Mouse (Mus musculus) embryonic facial prominence, embryonic 13.5 days (tissue): ENCODE measurements around the gene Pds5a. TPM values are rescaled to one million over a fixed set of nuclear protein-coding genes. Genes with fewer than 3 reads are reported as not detected.

ENCODE experiments used
- ATAC-seq: fragments of 200-750 bp; cut with Nextera tagmentation; 2 replicates; pipeline ENCODE4 v1.8.0; 2017; ENCODE audit warnings: low read depth; ENCODE audit not compliant: insufficient number of reproducible peaks, insufficient read depth, low FRiP score, low TSS enrichment
- H3K27ac ChIP-seq: fragments of 300-500 bp; sonication (generic); 2 replicates; pipeline ENCODE4 v1.5.1; 2015; ENCODE audit warnings: moderate library complexity, mild to moderate bottlenecking, inconsistent platforms
- H3K27me3 ChIP-seq: fragments of 300-500 bp; sonication (generic); 2 replicates; pipeline ENCODE4 v1.6.1; 2015; ENCODE audit warnings: mild to moderate bottlenecking, inconsistent platforms
- H3K36me3 ChIP-seq: fragments of 300-500 bp; sonication (generic); 2 replicates; pipeline ENCODE4 v1.6.1; 2015; ENCODE audit warnings: mild to moderate bottlenecking, inconsistent platforms
- H3K4me1 ChIP-seq: fragments of 300-500 bp; sonication (generic); 2 replicates; pipeline ENCODE4 v1.6.1; 2015; ENCODE audit warnings: inconsistent platforms
- H3K4me2 ChIP-seq: fragments of 300-500 bp; sonication (generic); 2 replicates; pipeline ENCODE4 v1.6.1; 2015; ENCODE audit warnings: moderate library complexity, mild to moderate bottlenecking, inconsistent platforms
- H3K4me3 ChIP-seq: fragments of 300-500 bp; sonication (generic); 2 replicates; pipeline ENCODE4 v1.5.1; 2015; ENCODE audit warnings: mild to moderate bottlenecking, inconsistent platforms
- H3K9ac ChIP-seq: fragments of 300-500 bp; sonication (generic); 2 replicates; pipeline ENCODE4 v1.6.1; 2015; ENCODE audit warnings: mild to moderate bottlenecking, inconsistent platforms
- H3K9me3 ChIP-seq: fragments of 300-500 bp; sonication (generic); 2 replicates; pipeline ENCODE4 v1.6.1; 2016; ENCODE audit warnings: inconsistent platforms
- WGBS: fragments of 180-500 bp; shearing (Covaris S2); methylation state at CpG from one replicate; pipeline ENCODE4 v1.1.7; 2015; ENCODE audit warnings: mixed read lengths; 5-methylcytosine and 5-hydroxymethylcytosine counted together
- polyA plus RNA-seq: library from polyadenylated mRNA; unstranded; fragments of >200 nt; fragmentation: Nextera tagmentation; extraction: Ambion mirVana; gene quantifications from 2 replicates; pipeline ENCODE4 v1.2.1, GENCODE M21; 2015

Pds5a gene
- polyA plus RNA-seq, 1 experiment from 2014 or later, result 80.2 TPM

GRCm38 (mm10) chr5:65613152-65613924, 84.7 kb downstream of the Pds5a start:
- no peak overlapping the region for H3K9ac ChIP-seq
- H3K4me3 ChIP-seq, result no peak overlapping the region
- no peak for ATAC-seq
- no peak overlapping the region for H3K4me2 ChIP-seq
- no peaks in the 10 kb centered on the region for H3K4me1 ChIP-seq
- H3K27ac ChIP-seq, result no peak overlapping the region
- no peaks in the 10 kb centered on the region for H3K9me3 ChIP-seq
- H3K27me3 ChIP-seq, result no peaks in the 10 kb centered on the region
- peaks cover 69% of the 10 kb centered on the region for H3K36me3 ChIP-seq
- 87% methylated on average over 9 of the region's 9 CpGs for WGBS

DNA sequence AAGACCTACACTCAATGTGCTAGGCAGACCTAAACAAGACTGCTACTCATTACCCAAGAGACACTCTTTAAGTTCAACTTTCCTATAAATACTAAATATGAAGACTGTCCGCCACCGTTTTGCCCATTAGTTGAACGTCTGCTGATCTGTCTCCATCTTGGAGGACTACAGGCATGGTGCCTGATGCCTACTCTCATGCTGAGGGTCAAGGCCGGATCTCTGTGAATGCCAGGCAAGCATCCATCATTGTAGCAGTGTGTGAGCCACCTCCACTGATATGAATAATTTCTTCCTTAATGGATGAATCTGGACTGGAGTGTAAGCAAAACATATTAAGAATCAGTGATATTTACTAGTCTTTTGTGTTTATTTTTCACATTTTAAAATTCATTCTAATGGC, 87.5 kb downstream of the Pds5a start:
- Histone ChIP-seq H3K9me3 (no peaks in the 10 kb centered on the region), H3K27ac (no peak overlapping the region), H3K36me3 (peaks cover 54% of the 10 kb centered on the region), H3K4me2 (no peak overlapping the region), H3K9ac (no peak overlapping the region), H3K4me3 (no peak overlapping the region), H3K27me3 (no peaks in the 10 kb centered on the region), H3K4me1 (no peaks in the 10 kb centered on the region)
- ATAC-seq, result no peak
- 88% methylated on average over 4 of the region's 4 CpGs for WGBS

DNA sequence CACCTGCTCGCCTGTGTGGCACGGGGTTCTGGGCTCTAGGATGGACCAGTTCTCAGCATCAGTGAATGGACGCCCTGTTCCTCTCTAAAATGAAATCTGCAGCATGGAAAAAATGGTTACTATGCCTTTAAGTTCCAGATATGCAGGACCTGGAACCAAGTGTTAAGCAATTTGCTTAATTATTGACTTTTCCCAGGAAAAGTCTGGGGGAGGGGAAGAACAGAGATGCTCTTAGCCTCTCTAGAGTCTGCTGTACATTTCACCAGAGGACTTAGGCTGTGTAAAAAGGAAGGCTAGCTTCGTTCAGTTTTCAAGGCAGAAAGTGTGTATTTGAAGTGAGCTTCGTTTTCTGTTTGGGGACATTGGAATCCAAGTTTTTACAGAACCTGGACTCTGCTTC, 88.3 kb downstream of the Pds5a start:
- H3K9ac ChIP-seq, result no peak overlapping the region
- H3K9me3 ChIP-seq, result no peaks in the 10 kb centered on the region
- H3K4me2 ChIP-seq, result no peak overlapping the region
- 87% methylated on average over 5 of the region's 5 CpGs for WGBS
- no peak overlapping the region for H3K27ac ChIP-seq
- H3K27me3 ChIP-seq, result no peaks in the 10 kb centered on the region
- no peaks in the 10 kb centered on the region for H3K4me1 ChIP-seq
- ATAC-seq, result no peak
- H3K4me3 ChIP-seq, result no peak overlapping the region
- H3K36me3 ChIP-seq, result peaks cover 47% of the 10 kb centered on the region

DNA sequence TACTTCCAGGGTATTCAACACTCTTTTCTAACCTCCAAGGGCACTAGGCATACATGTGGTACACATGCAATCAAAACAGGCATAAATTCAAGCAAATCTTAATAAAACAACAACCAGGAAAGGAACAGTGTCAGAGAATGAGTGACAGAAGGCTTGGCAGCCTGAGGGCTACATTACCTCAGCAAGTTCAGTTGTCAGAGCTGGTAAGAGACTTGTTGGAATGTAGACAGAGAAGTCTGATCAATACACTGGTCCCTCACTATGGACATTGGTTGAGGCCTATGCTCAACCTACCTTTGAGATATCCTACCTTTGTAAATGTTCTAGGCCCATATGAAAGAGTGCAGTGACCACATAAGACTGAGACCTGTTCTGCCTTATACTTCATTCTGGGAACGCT, 91.3 kb downstream of the Pds5a start:
- no peaks in the 10 kb centered on the region for H3K27me3 ChIP-seq
- H3K4me1 ChIP-seq, result no peaks in the 10 kb centered on the region
- no peak overlapping the region for H3K27ac ChIP-seq
- WGBS, result 95% methylated on average over 1 of the region's 1 CpGs
- peaks cover 29% of the 10 kb centered on the region for H3K36me3 ChIP-seq
- H3K4me2 ChIP-seq, result no peak overlapping the region
- H3K4me3 ChIP-seq, result no peak overlapping the region
- no peaks in the 10 kb centered on the region for H3K9me3 ChIP-seq
- no peak for ATAC-seq
- no peak overlapping the region for H3K9ac ChIP-seq

DNA sequence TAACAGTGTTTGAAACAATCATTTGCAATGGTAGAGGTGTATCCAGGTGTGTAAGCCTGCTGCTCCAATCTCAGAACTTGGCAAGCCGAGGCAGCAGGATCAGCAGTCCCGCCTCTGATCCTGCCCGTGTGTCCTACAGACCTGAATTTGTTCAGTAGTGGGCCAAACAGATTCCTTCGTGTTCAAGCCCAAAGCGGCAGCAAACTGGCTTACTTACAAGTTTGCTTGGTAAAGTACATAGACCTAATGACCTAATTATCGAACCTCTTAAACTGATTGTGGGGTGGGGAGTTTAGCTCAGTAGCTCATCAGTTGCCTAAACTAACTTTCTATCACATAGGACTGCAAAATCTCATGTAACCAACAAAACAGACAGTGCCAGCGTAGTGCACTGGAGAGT, 98.4 kb downstream of the Pds5a start:
- H3K4me2 ChIP-seq, result no peak overlapping the region
- peaks cover 39% of the 10 kb centered on the region for H3K36me3 ChIP-seq
- no peak for ATAC-seq
- 90% methylated on average over 7 of the region's 7 CpGs for WGBS
- no peaks in the 10 kb centered on the region for H3K27me3 ChIP-seq
- no peak overlapping the region for H3K9ac ChIP-seq
- no peak overlapping the region for H3K27ac ChIP-seq
- no peaks in the 10 kb centered on the region for H3K9me3 ChIP-seq
- no peaks in the 10 kb centered on the region for H3K4me1 ChIP-seq
- H3K4me3 ChIP-seq, result no peak overlapping the region

DNA sequence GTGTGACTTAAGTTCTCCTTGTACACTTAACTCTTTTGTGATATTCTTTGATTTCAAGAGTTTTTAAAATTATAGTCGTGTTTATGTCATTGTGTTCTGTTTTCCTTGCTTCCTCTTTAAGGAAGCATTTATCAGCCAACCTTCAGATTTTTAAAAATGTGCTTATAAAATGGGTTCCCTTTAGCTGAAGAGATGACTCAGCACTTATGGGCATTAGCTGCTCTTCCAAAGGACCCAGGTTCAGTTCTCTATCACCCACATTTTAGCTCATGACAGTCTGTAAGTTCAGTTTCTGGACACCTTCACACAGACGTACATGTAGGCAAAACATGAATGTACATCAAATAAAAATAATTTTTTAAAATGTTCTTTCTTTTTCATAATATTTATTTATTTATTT, 105.7 kb downstream of the Pds5a start:
- WGBS, result 91% methylated on average over 2 of the region's 2 CpGs
- Histone ChIP-seq H3K4me1 (no peaks in the 10 kb centered on the region), H3K4me2 (no peak overlapping the region), H3K27me3 (no peaks in the 10 kb centered on the region), H3K9ac (no peak overlapping the region), H3K9me3 (no peaks in the 10 kb centered on the region), H3K27ac (no peak overlapping the region), H3K4me3 (no peak overlapping the region), H3K36me3 (peaks cover 32% of the 10 kb centered on the region)
- ATAC-seq, result no peak

GRCm38 (mm10) chr5:65590199-65590598, 107.9 kb downstream of the Pds5a start:
- Histone ChIP-seq H3K4me3 (no peak overlapping the region), H3K4me2 (no peak overlapping the region), H3K27me3 (no peaks in the 10 kb centered on the region), H3K9ac (no peak overlapping the region), H3K4me1 (no peaks in the 10 kb centered on the region), H3K9me3 (no peaks in the 10 kb centered on the region), H3K36me3 (peaks cover 36% of the 10 kb centered on the region), H3K27ac (no peak overlapping the region)
- WGBS, result 74% methylated on average over 1 of the region's 1 CpGs
- no peak for ATAC-seq

- no peak overlapping the region for H3K9ac ChIP-seq
- no peak overlapping the region for H3K27ac ChIP-seq
- ATAC-seq, result no peak
- H3K27me3 ChIP-seq, result no peaks in the 10 kb centered on the region
- 92% methylated on average over 5 of the region's 5 CpGs for WGBS
- no peak overlapping the region for H3K4me2 ChIP-seq
- no peaks in the 10 kb centered on the region for H3K9me3 ChIP-seq
- H3K4me3 ChIP-seq, result no peak overlapping the region
- peaks cover 31% of the 10 kb centered on the region for H3K36me3 ChIP-seq
- no peaks in the 10 kb centered on the region for H3K4me1 ChIP-seq
Observed at GRCm38 (mm10) chr5:65586291-65586690, 111.8 kb downstream of the Pds5a start.

GRCm38 (mm10) chr5:65578545-65578944, 119.5 kb downstream of the Pds5a start:
- Histone ChIP-seq H3K9me3 (no peaks in the 10 kb centered on the region), H3K4me3 (no peak overlapping the region), H3K9ac (no peak overlapping the region), H3K36me3 (peaks cover 29% of the 10 kb centered on the region), H3K4me1 (0 out of 2 replicates have a peak, but pooled peaks cover 8% of the 10 kb centered on the region), H3K27me3 (no peaks in the 10 kb centered on the region), H3K4me2 (no peak overlapping the region), H3K27ac (no peak overlapping the region)
- WGBS, result 51% methylated on average over 3 of the region's 3 CpGs
- ATAC-seq, result no peak

DNA sequence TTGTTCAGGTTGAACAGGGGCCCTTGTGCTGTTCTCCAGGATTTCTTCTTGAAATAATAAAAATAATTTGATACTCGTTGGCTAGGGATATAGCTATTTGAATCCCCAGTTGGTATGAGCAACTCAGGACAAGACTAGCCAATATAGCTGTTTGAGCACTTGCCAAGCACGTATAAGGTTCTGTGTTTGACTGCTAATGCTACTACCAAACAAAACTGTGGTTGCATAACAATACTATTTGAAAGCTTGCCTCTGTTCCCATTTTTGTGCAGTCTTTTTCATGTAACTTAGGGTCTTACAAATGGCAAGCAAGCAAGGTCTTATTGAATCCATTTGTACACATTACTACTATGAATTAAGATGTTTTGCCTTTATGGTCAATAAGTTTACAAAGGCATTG, 122.2 kb downstream of the Pds5a start:
- 73% methylated on average over 2 of the region's 2 CpGs for WGBS
- Histone ChIP-seq H3K36me3 (peaks cover 28% of the 10 kb centered on the region), H3K4me2 (no peak overlapping the region), H3K27me3 (no peaks in the 10 kb centered on the region), H3K9me3 (no peaks in the 10 kb centered on the region), H3K4me3 (no peak overlapping the region), H3K9ac (no peak overlapping the region), H3K27ac (no peak overlapping the region), H3K4me1 (0 out of 2 replicates have a peak, but pooled peaks cover 8% of the 10 kb centered on the region)
- ATAC-seq, result no peak

GRCm38 (mm10) chr5:65574876-65575275, 123.2 kb downstream of the Pds5a start:
- Histone ChIP-seq H3K36me3 (peaks cover 24% of the 10 kb centered on the region), H3K4me3 (no peak overlapping the region), H3K4me1 (0 out of 2 replicates have a peak, but pooled peaks cover 8% of the 10 kb centered on the region), H3K9me3 (no peaks in the 10 kb centered on the region), H3K27me3 (no peaks in the 10 kb centered on the region), H3K9ac (no peak overlapping the region), H3K27ac (no peak overlapping the region), H3K4me2 (no peak overlapping the region)
- no peak for ATAC-seq
- WGBS, result 50% methylated on average over 2 of the region's 2 CpGs

DNA sequence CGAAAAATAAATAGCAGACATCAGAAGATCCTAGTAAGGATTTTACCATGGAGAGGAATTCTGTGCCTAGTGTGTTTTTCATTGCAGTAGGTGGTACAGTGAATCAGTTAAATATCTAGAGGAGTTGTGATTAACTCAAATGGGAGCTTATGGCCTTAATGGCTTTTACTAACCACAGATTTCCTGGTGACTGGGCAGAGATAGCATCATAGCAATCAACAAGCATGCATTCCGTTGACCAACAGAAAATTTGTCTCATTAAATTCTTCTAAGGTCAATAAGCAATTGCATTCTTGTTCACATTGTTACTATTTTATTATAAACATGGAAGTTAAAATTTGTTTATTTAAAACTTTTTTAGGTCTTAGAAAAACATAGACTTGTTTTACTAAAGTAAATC, 132.6 kb downstream of the Pds5a start:
- H3K4me2 ChIP-seq, result no peak overlapping the region
- no peaks in the 10 kb centered on the region for H3K9me3 ChIP-seq
- peaks cover 6% of the 10 kb centered on the region; the same call in 1 of the 2 replicates for H3K4me1 ChIP-seq
- 78% methylated on average over 2 of the region's 2 CpGs for WGBS
- no peaks in the 10 kb centered on the region for H3K27me3 ChIP-seq
- no peak overlapping the region for H3K27ac ChIP-seq
- ATAC-seq, result no peak
- H3K9ac ChIP-seq, result no peak overlapping the region
- H3K4me3 ChIP-seq, result no peak overlapping the region
- H3K36me3 ChIP-seq, result peaks cover 31% of the 10 kb centered on the region
